Mouse (Mus musculus) olfactory bulb, adult 2 months (tissue): Measurements from ENCODE around the gene 1500011B03Rik.

ENCODE experiments used
- CTCF ChIP-seq: fragments of 200-500 bp; IDR thresholded peaks from 2 replicates; pipeline ENCODE4 v1.5.1; 2012; ENCODE audit warnings: low read depth, mild to moderate bottlenecking, low read length, moderate library complexity; ENCODE audit not compliant: insufficient read depth
- POLR2A ChIP-seq: fragments of 200-500 bp; IDR thresholded peaks from 2 replicates; pipeline ENCODE4 v1.6.1; 2012; ENCODE audit warnings: mild to moderate bottlenecking, low read depth, low read length, moderate library complexity; ENCODE audit not compliant: insufficient read depth

- no peak for TF ChIP-seq CTCF
- no peak for TF ChIP-seq POLR2A
Measured at GRCm38 (mm10) chr5:114795231-114795630, 28.0 kb downstream of the 1500011B03Rik start.
